Mouse (Mus musculus): ENCODE data around the gene Errfi1.

GRCm38 (mm10) chr4:150842045-150842444 is 11.7 kb upstream of the Errfi1 start:
- TF ChIP-seq CTCF (IDR thresholded peaks at IDR 0.05; ENCODE audit: insufficient read depth, low read length) (no peak), POLR2A (IDR thresholded peaks at IDR 0.05; ENCODE audit: borderline replicate concordance, extremely low read depth, low read depth, low read length) (no peak)
